Comparison of ENCODE assay signal across 8 mouse cellular contexts in genomic region chr9:67828182-67828581, GRCm38 (mm10). TPM values are rescaled to one million over a fixed set of nuclear protein-coding genes. Genes with fewer than 3 reads are reported as not detected.
DNase-seq lines count a peak whose midpoint lies in the region; ATAC-seq and TF ChIP-seq lines count a peak whose summit lies in the region.

No protein-coding gene starts in this region.

- DNase-seq in hindbrain, embryonic 10.5 days (ENCODE audit: low spot score): peak; percentile 55
- DNase-seq in 3T3-L1 (ENCODE audit: low read depth, low spot score) (peak; percentile 67), G1E (ENCODE audit: low spot score) (peak; percentile 58)
- peak; percentile 80 to 81 for DNase-seq in cerebellum, postnatal 10 days
- peak; percentile 78 for DNase-seq in kidney, postnatal 10 days
- DNase-seq in thymus, postnatal 4 days: peak; percentile 75

- peaks cover 49% of the 10 kb centered on the region for H3K27me3 ChIP-seq in hindbrain, embryonic 10.5 days (ENCODE audit: insufficient read depth, poor library complexity, severe bottlenecking)
- peaks cover 47% of the 10 kb centered on the region for H3K27me3 ChIP-seq in hindbrain, embryonic 12.5 days
- no peaks in the 10 kb centered on the region for H3K27me3 ChIP-seq in G1E (ENCODE audit: insufficient read depth, low read length)

- H3K4me3 ChIP-seq in hindbrain, embryonic 10.5 days: no peak overlapping the region
- H3K4me3 ChIP-seq in hindbrain, embryonic 12.5 days: no peak overlapping the region
- H3K4me3 ChIP-seq in G1E (ENCODE audit: low read depth, low read length): no peak overlapping the region

- ATAC-seq in hindbrain, embryonic 12.5 days (ENCODE audit: low FRiP score): no peak
- ATAC-seq in G1E (ENCODE audit: extremely low read depth, insufficient number of reproducible peaks, low FRiP score, poor library complexity, severe bottlenecking): no peak
- ATAC-seq in megakaryocyte progenitor cell, adult 5-6 weeks (replicated peaks; ENCODE audit: poor library complexity): peak; percentile 77

- peak; percentile 43; the same call in 1 of the 2 replicates for TF ChIP-seq CTCF in G1E (IDR thresholded peaks at IDR 0.05; ENCODE audit: low read depth, low read length)

- H3K9ac ChIP-seq in hindbrain, embryonic 12.5 days: no peak overlapping the region

- 8% methylated on average over 3 of the region's 3 CpGs for WGBS in hindbrain, embryonic 10.5 days
- WGBS in hindbrain, embryonic 12.5 days: 7% methylated on average over 3 of the region's 3 CpGs

- no peaks in the 10 kb centered on the region for H3K36me3 ChIP-seq in hindbrain, embryonic 10.5 days
- H3K36me3 ChIP-seq in hindbrain, embryonic 12.5 days: no peaks in the 10 kb centered on the region
- peaks cover 26% of the 10 kb centered on the region for H3K36me3 ChIP-seq in G1E (replicated peaks)

- no peak overlapping the region for H3K27ac ChIP-seq in hindbrain, embryonic 10.5 days
- H3K27ac ChIP-seq in hindbrain, embryonic 12.5 days: no peak overlapping the region

- peaks cover 21% of the 10 kb centered on the region for H3K4me1 ChIP-seq in hindbrain, embryonic 10.5 days (replicated peaks)
- peaks cover 18% of the 10 kb centered on the region for H3K4me1 ChIP-seq in hindbrain, embryonic 12.5 days
- H3K4me1 ChIP-seq in G1E (ENCODE audit: insufficient read depth, low read depth, low read length): peaks cover 46% of the 10 kb centered on the region

- no peaks in the 10 kb centered on the region for H3K9me3 ChIP-seq in hindbrain, embryonic 10.5 days
- no peaks in the 10 kb centered on the region for H3K9me3 ChIP-seq in hindbrain, embryonic 12.5 days (replicated peaks)
- peaks cover 2% of the 10 kb centered on the region; the same call in 1 of the 2 replicates for H3K9me3 ChIP-seq in G1E (replicated peaks)

- H3K4me2 ChIP-seq in hindbrain, embryonic 12.5 days (replicated peaks): no peak overlapping the region

RNA-seq across cellular contexts. Expression of gene C2cd4a, which starts 3.9 kb away (rescaled TPM):
- polyA plus RNA-seq in hindbrain, embryonic 10.5 days (2016; fragmentation: Nextera tagmentation; extraction: Ambion mirVana): not detected in 2 replicates
- polyA plus RNA-seq in hindbrain, embryonic 12.5 days (2016; fragmentation: Nextera tagmentation; extraction: Ambion mirVana): 0.38 TPM in 1 of 2 replicates, not detected in the other
- total RNA-seq in G1E (2014; fragmentation: Nextera tagmentation) (7.4 and 7.8 TPM in 2 replicates), G1E (2017) (13.2 and 28.9 TPM in 2 replicates)
- polyA plus RNA-seq in G1E (2012): 251 and 369 TPM in 2 replicates
- not detected in 2 replicates for total RNA-seq in megakaryocyte progenitor cell, adult 5-6 weeks (2015)
- not detected in 2 replicates for total RNA-seq in megakaryocyte progenitor cell, adult 5-6 weeks (2017)

RNA-seq across cellular contexts. Expression of gene Vps13c, which starts 12.0 kb away (rescaled TPM):
- polyA plus RNA-seq in hindbrain, embryonic 10.5 days (2016; fragmentation: Nextera tagmentation; extraction: Ambion mirVana): 3.8 and 5.4 TPM in 2 replicates
- 9.1 and 9.3 TPM in 2 replicates for polyA plus RNA-seq in hindbrain, embryonic 12.5 days (2016; fragmentation: Nextera tagmentation; extraction: Ambion mirVana)
- total RNA-seq in G1E (2014; fragmentation: Nextera tagmentation) (356 and 366 TPM in 2 replicates), G1E (2017) (111 and 145 TPM in 2 replicates)
- 14.3 and 26.3 TPM in 2 replicates for polyA plus RNA-seq in G1E (2012)
- 43.9 and 46.1 TPM in 2 replicates for total RNA-seq in megakaryocyte progenitor cell, adult 5-6 weeks (2015)
- 44.8 and 54.9 TPM in 2 replicates for total RNA-seq in megakaryocyte progenitor cell, adult 5-6 weeks (2017)

Comparison
In these comparisons a context has a peak if more than half of its experiments do, and no peak if none do; other contexts are left out.
1. RNA of gene C2cd4a, which starts 3.9 kb away (polyA plus RNA-seq): 251 to 369 TPM in G1E; not detected in hindbrain, embryonic 10.5 days and 0.38 TPM in hindbrain, embryonic 12.5 days; every median in the first group is over 100 times any median in the second.
2. Peak in every context shown above with its lines, with median percentiles within 50 percentile points of each other: DNase-seq.